Mouse (Mus musculus) liver, embryonic 15.5 days (tissue): ENCODE data around the gene Lhpp. TPM values are rescaled to one million over a fixed set of nuclear protein-coding genes. Genes with fewer than 3 reads are reported as not detected.
A peak's percentile ranks its signal among the peaks of the same experiment; 100 is the strongest.

Source experiments
- ATAC-seq: fragments of 200-750 bp; cut with Nextera tagmentation; 2 replicates; pipeline ENCODE4 v1.8.0; 2017; ENCODE audit warnings: moderate number of reproducible peaks, mild to moderate bottlenecking, moderate library complexity; ENCODE audit not compliant: insufficient read depth
- H3K27ac ChIP-seq: fragments of 300-500 bp; sonication (generic); replicated peaks from 2 replicates; pipeline ENCODE4 v1.5.1; 2015; ENCODE audit warnings: mild to moderate bottlenecking, inconsistent platforms
- H3K27me3 ChIP-seq: fragments of 300-500 bp; sonication (generic); 2 replicates; pipeline ENCODE4 v1.6.1; 2015; ENCODE audit warnings: mild to moderate bottlenecking, inconsistent platforms
- H3K36me3 ChIP-seq: fragments of 300-500 bp; sonication (generic); replicated peaks from 2 replicates; pipeline ENCODE4 v1.6.1; 2015; ENCODE audit warnings: moderate library complexity, mild to moderate bottlenecking, inconsistent platforms
- H3K4me1 ChIP-seq: fragments of 300-500 bp; sonication (generic); replicated peaks from 2 replicates; pipeline ENCODE4 v1.6.1; 2015; ENCODE audit warnings: inconsistent platforms
- H3K4me2 ChIP-seq: fragments of 300-500 bp; sonication (generic); 2 replicates; pipeline ENCODE4 v1.6.1; 2015; ENCODE audit warnings: moderate library complexity, mild to moderate bottlenecking, inconsistent platforms
- H3K4me3 ChIP-seq: fragments of 300-500 bp; sonication (generic); replicated peaks from 2 replicates; pipeline ENCODE4 v1.5.1; 2015; ENCODE audit warnings: mild to moderate bottlenecking, inconsistent platforms
- H3K9ac ChIP-seq: fragments of 300-500 bp; sonication (generic); 2 replicates; pipeline ENCODE4 v1.6.1; 2015; ENCODE audit warnings: moderate library complexity, mild to moderate bottlenecking, inconsistent platforms
- H3K9me3 ChIP-seq: fragments of 300-500 bp; sonication (generic); replicated peaks from 2 replicates; pipeline ENCODE4 v1.6.1; 2016; ENCODE audit warnings: inconsistent platforms
- WGBS: fragments of 180-500 bp; shearing (Covaris S2); methylation state at CpG from one replicate; pipeline ENCODE4 v1.1.7; 2015; ENCODE audit warnings: mixed read lengths; ENCODE audit not compliant: insufficient replicate concordance; 5-methylcytosine and 5-hydroxymethylcytosine counted together
- polyA plus RNA-seq: library from polyadenylated mRNA; unstranded; fragments of >200 nt; fragmentation: Nextera tagmentation; extraction: Ambion mirVana; gene quantifications from 2 replicates; pipeline ENCODE4 v1.2.1, GENCODE M21; 2015

Lhpp gene
- polyA plus RNA-seq, 1 experiment from 2014 or later, result 4.8 TPM

DNA sequence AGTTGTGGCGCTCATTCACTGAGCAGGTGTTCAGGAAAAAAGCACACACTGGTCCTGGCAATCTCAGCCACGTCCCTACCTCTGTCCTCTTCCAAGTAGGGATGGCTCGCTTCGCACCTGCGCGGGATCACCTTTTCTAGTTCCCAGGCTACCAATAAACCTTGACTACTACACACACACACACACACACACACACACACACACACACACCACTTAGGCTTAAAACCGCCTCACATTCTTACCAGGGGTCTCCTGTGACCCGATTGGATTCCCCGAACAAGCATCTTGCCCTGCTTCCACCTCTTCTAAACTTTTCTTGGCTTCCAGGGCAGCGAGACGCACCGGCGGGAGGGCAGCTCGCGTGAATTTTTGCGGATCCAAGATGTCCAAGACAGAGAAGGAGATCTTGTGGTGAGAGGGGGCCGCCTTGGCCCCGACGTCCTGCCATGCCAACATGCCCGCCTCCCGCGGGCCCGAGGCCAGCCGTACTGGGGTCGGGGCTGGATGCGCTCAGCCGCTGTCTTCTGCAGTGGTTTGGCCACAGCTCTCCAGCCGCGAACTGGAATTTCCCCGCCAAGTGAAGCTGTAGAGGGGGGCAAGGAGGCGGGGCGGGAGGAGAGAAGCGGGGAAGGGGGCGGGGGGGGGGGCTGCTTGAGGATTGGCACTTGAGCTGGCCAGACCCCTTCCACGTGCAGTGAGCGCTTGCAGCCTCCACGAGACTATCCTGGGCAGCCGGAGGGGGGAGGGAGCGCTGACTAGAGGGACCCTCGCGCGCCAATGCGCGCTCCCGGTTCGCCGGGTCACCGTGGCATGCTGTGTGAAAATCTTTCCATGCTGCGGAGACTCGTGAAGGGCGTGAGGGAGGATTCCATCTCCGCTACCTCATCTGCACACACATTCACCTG lies 11.1 kb upstream of the Lhpp start, which contains the start of gene Nkx1-2:
Gene Nkx1-2 (minus strand): TSS at position 567 of the 905 bp plus-strand sequence.
- Histone ChIP-seq H3K27ac (no peak within 1 kb of the TSS), H3K9ac (no peak within 1 kb of the TSS), H3K4me3 (peak within 1 kb of the TSS; percentile 5; the same call in 1 of the 2 replicates), H3K9me3 (no peaks in the 10 kb centered on the region), H3K4me1 (peaks cover 49% of the 10 kb centered on the region), H3K4me2 (peak within 1 kb of the TSS; percentile 36), H3K36me3 (no peaks in the 10 kb centered on the region), H3K27me3 (peaks cover 98% of the 10 kb centered on the region)
- WGBS, result 2% methylated on average over 51 of the region's 52 CpGs
- no peak for ATAC-seq

- WGBS, result 5% methylated on average over 9 of the region's 9 CpGs
- ATAC-seq, result no peak
- H3K4me2 ChIP-seq, result peak overlapping the region; percentile 36; the same call in 1 of the 2 replicates
- no peak overlapping the region for H3K4me3 ChIP-seq
- no peaks in the 10 kb centered on the region for H3K36me3 ChIP-seq
- H3K9ac ChIP-seq, result no peak overlapping the region
- peaks cover 47% of the 10 kb centered on the region for H3K4me1 ChIP-seq
- no peak overlapping the region for H3K27ac ChIP-seq
- H3K9me3 ChIP-seq, result no peaks in the 10 kb centered on the region
- H3K27me3 ChIP-seq, result peaks cover 99% of the 10 kb centered on the region
These were observed 10.4 kb upstream of the Lhpp start for GRCm38 (mm10) chr7:132600026-132600425.

- no peak overlapping the region for H3K9ac ChIP-seq
- no peaks in the 10 kb centered on the region for H3K9me3 ChIP-seq
- no peaks in the 10 kb centered on the region for H3K36me3 ChIP-seq
- no peak overlapping the region for H3K4me2 ChIP-seq
- no peak for ATAC-seq
- peaks cover 42% of the 10 kb centered on the region for H3K4me1 ChIP-seq
- no peak overlapping the region for H3K27ac ChIP-seq
- no peak overlapping the region for H3K4me3 ChIP-seq
- WGBS, result 13% methylated on average over 8 of the region's 8 CpGs
- H3K27me3 ChIP-seq, result peaks cover 98% of the 10 kb centered on the region
These were observed 9.5 kb upstream of the Lhpp start for GRCm38 (mm10) chr7:132600926-132601325.

GRCm38 (mm10) chr7:132604720-132605119 lies 5.7 kb upstream of the Lhpp start:
- no peak overlapping the region for H3K9ac ChIP-seq
- WGBS, result 69% methylated on average over 4 of the region's 4 CpGs
- peaks cover 8% of the 10 kb centered on the region for H3K4me1 ChIP-seq
- H3K4me3 ChIP-seq, result no peak overlapping the region
- H3K9me3 ChIP-seq, result no peaks in the 10 kb centered on the region
- H3K4me2 ChIP-seq, result no peak overlapping the region
- no peaks in the 10 kb centered on the region for H3K36me3 ChIP-seq
- peaks cover 88% of the 10 kb centered on the region for H3K27me3 ChIP-seq
- no peak overlapping the region for H3K27ac ChIP-seq
- ATAC-seq, result no peak

GRCm38 (mm10) chr7:132605689-132606088 lies 4.7 kb upstream of the Lhpp start:
- Histone ChIP-seq H3K4me1 (peaks cover 14% of the 10 kb centered on the region), H3K4me2 (no peak overlapping the region), H3K27me3 (peaks cover 78% of the 10 kb centered on the region), H3K9ac (no peak overlapping the region), H3K27ac (no peak overlapping the region), H3K4me3 (no peak overlapping the region), H3K36me3 (no peaks in the 10 kb centered on the region), H3K9me3 (no peaks in the 10 kb centered on the region)
- WGBS, result 48% methylated on average over 5 of the region's 5 CpGs
- no peak for ATAC-seq

DNA sequence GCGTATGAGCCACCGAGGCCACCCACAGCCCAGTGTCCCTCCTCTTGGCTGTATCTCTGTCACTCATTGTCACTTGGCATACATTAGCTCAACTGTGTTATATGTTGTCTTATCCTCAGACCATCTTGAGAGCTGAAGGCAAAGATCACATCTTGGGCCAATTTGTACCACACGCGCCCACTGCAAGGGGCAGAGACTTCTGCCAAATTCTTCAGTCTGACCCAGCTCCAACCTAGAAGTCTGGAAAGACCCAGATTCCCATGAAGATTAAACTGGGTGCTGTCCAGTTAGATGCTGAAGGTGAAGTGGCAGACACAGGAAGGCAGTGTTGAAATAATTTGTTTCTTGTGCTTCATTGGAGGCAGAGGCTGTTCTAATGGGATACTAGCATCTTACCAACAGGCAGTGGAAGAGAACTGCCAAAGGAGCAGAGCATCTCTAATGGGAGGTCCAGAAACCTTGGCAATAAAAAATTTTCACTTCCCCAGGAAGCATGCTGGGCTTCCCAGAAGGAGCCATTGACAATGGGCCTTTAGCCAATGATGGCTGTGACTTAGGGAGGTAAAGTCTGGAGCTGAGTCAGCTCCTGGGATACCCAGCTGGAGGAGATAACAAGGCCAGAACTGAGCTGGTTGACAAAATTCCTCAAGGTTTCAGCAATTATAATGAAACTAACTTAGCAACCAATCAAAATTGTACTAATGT lies 2.0 kb upstream of the Lhpp start:
- Histone ChIP-seq H3K4me2 (no peak overlapping the region), H3K4me3 (no peak overlapping the region), H3K9me3 (no peaks in the 10 kb centered on the region), H3K27me3 (peaks cover 50% of the 10 kb centered on the region), H3K36me3 (no peaks in the 10 kb centered on the region), H3K9ac (no peak overlapping the region), H3K4me1 (peaks cover 21% of the 10 kb centered on the region), H3K27ac (no peak overlapping the region)
- ATAC-seq, result no peak
- 78% methylated on average over 4 of the region's 4 CpGs for WGBS

GRCm38 (mm10) chr7:132611530-132611929 lies 1.1 kb downstream of the Lhpp start:
- Histone ChIP-seq H3K4me3 (no peak overlapping the region), H3K36me3 (no peaks in the 10 kb centered on the region), H3K4me1 (peaks cover 21% of the 10 kb centered on the region), H3K4me2 (no peak overlapping the region), H3K27ac (no peak overlapping the region), H3K27me3 (peaks cover 22% of the 10 kb centered on the region), H3K9ac (no peak overlapping the region), H3K9me3 (no peaks in the 10 kb centered on the region)
- 0 out of 2 replicates have a peak, but pooled peaks have one; percentile 5 for ATAC-seq
- 78% methylated on average over 8 of the region's 8 CpGs for WGBS

- Histone ChIP-seq H3K4me3 (no peak overlapping the region), H3K27ac (no peak overlapping the region), H3K27me3 (no peaks in the 10 kb centered on the region), H3K9me3 (no peaks in the 10 kb centered on the region), H3K4me2 (no peak overlapping the region), H3K4me1 (peaks cover 14% of the 10 kb centered on the region), H3K9ac (no peak overlapping the region), H3K36me3 (no peaks in the 10 kb centered on the region)
- 34% methylated on average over 3 of the region's 3 CpGs for WGBS
- no peak for ATAC-seq
These were observed 4.9 kb downstream of the Lhpp start for GRCm38 (mm10) chr7:132615346-132615745.

- Histone ChIP-seq H3K4me2 (no peak overlapping the region), H3K27ac (no peak overlapping the region), H3K9me3 (no peaks in the 10 kb centered on the region), H3K36me3 (no peaks in the 10 kb centered on the region), H3K4me3 (no peak overlapping the region), H3K9ac (no peak overlapping the region), H3K27me3 (no peaks in the 10 kb centered on the region), H3K4me1 (peaks cover 5% of the 10 kb centered on the region; the same call in 1 of the 2 replicates)
- no peak for ATAC-seq
- WGBS, result 59% methylated on average over 6 of the region's 6 CpGs
These were observed 6.0 kb downstream of the Lhpp start for GRCm38 (mm10) chr7:132616391-132616790.

GRCm38 (mm10) chr7:132617021-132617564 lies 6.7 kb downstream of the Lhpp start:
- Histone ChIP-seq H3K9me3 (no peaks in the 10 kb centered on the region), H3K4me1 (no peaks in the 10 kb centered on the region), H3K36me3 (no peaks in the 10 kb centered on the region), H3K9ac (no peak overlapping the region), H3K27ac (no peak overlapping the region), H3K4me2 (no peak overlapping the region), H3K27me3 (0 out of 2 replicates have a peak, but pooled peaks cover 2% of the 10 kb centered on the region), H3K4me3 (no peak overlapping the region)
- WGBS, result 78% methylated on average over 5 of the region's 5 CpGs
- ATAC-seq, result no peak

- no peaks in the 10 kb centered on the region for H3K36me3 ChIP-seq
- no peak overlapping the region for H3K4me3 ChIP-seq
- no peak overlapping the region for H3K4me2 ChIP-seq
- H3K9me3 ChIP-seq, result no peaks in the 10 kb centered on the region
- WGBS, result 77% methylated on average over 8 of the region's 8 CpGs
- no peak for ATAC-seq
- H3K9ac ChIP-seq, result no peak overlapping the region
- 0 out of 2 replicates have a peak, but pooled peaks cover 3% of the 10 kb centered on the region for H3K27me3 ChIP-seq
- H3K27ac ChIP-seq, result no peak overlapping the region
- no peaks in the 10 kb centered on the region for H3K4me1 ChIP-seq
These were observed 9.1 kb downstream of the Lhpp start for GRCm38 (mm10) chr7:132619549-132619948.
